Comparison of ENCODE assay signal across 20 mouse cellular contexts in the genomic region with DNA sequence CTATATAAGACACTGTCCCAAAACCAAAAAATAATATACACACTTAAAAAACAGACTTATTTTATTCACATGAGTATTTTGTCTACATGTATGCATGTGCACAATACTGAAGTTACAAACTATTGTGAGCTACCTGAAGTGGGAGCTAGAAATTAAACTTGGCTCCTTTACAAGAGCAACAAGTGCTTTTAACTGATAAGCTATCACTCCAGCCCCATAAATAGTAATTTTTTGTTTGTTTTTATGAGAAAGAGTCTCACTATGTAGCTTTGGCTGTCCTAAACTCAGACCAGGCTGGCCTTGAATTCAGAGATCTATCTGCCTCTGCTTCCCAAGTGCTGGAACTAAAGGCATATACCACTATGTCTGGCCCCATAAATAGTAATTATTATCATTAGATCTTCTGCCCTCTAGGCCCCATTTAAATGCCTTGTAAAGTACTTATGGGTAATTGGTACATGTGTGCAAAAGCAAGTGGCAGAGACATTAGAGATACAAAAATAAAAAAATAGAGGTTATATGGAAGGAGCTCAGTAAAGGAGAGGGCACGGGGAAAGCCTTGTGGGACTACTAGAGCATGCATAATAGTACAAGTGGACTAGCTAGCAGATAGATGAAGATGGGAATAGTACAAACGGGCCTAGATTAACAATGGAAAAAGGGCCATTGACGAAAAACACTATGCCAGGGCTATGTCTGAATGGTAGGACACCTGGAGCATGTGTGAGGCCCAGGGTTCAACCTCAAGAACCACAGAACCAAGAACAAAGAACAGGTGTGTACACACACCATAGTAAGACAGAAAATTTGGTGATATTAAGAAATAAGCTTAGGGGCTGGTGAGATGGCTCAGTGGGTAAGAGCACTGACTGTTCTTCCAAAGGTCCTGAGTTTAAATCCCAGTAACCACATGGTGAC. TPM values are rescaled to one million over a fixed set of nuclear protein-coding genes. Genes with fewer than 3 reads are reported as not detected.
DNase-seq lines count a peak whose midpoint lies in the region; ATAC-seq lines count a peak whose summit lies in the region.
"Had no signal": no experiment of that assay in that cellular context is flagged by ENCODE, and none has a peak within 500 bp of the region (broad histone marks: within the 10 kb centered on the region; RNA-seq: fewer than 3 reads in every experiment).

No protein-coding gene starts in this region.

- peaks cover 2% of the 10 kb centered on the region; the same call in 1 of the 2 replicates for H3K36me3 ChIP-seq in heart, embryonic 11.5 days (ENCODE audit: control insufficient read depth, insufficient read depth, low read length)
- H3K36me3 ChIP-seq in splenic B cell, adult 2 months (ENCODE audit: control insufficient read depth, insufficient read depth, low read length, poor library complexity, severe bottlenecking), result peaks cover 3% of the 10 kb centered on the region; the same call in 1 of the 2 replicates
- 0 out of 2 replicates have a peak, but pooled peaks cover 11% of the 10 kb centered on the region for H3K36me3 ChIP-seq in forebrain, embryonic 14.5 days (ENCODE audit: control insufficient read depth, insufficient read depth, low read length)
- H3K36me3 ChIP-seq: limb, embryonic 15.5 days had no signal

- peak overlapping the region; percentile 19; the same call in 1 of the 2 replicates for H3K4me2 ChIP-seq in heart, embryonic 11.5 days
- H3K4me2 ChIP-seq in forebrain, embryonic 14.5 days (ENCODE audit: low read length), result no peak overlapping the region
- H3K4me2 ChIP-seq: embryonic facial prominence, embryonic 13.5 days; limb, embryonic 15.5 days; neural tube, embryonic 12.5 days had no signal

- H3K27ac ChIP-seq in heart, embryonic 11.5 days (ENCODE audit: low read depth, low read length), result 0 out of 2 replicates have a peak overlapping the region, but pooled peaks have one; percentile 22
- no peak overlapping the region for H3K27ac ChIP-seq in forebrain, embryonic 14.5 days (ENCODE audit: low read depth, low read length)
- H3K27ac ChIP-seq: midbrain, embryonic 10.5 days; neural tube, embryonic 12.5 days had no signal

- intact Hi-C loops in left cerebral cortex, postnatal 10 days (cut with DNase I), result no loop called here

- 80% methylated on average over 3 of the region's 3 CpGs for WGBS in heart, embryonic 11.5 days (ENCODE audit: insufficient replicate concordance)
- 89% methylated on average over 3 of the region's 3 CpGs for WGBS in forebrain, embryonic 14.5 days

- no peaks in the 10 kb centered on the region for H3K9me3 ChIP-seq in heart, embryonic 11.5 days (replicated peaks; ENCODE audit: control insufficient read depth, low read length)
- no peaks in the 10 kb centered on the region for H3K9me3 ChIP-seq in forebrain, embryonic 14.5 days (replicated peaks; ENCODE audit: control insufficient read depth, low read length)
- H3K9me3 ChIP-seq: embryonic facial prominence, embryonic 13.5 days; limb, embryonic 15.5 days; midbrain, embryonic 10.5 days; neural tube, embryonic 12.5 days had no signal

- no peak overlapping the region for H3K4me3 ChIP-seq in heart, embryonic 11.5 days (ENCODE audit: low read depth, low read length)
- no peak overlapping the region for H3K4me3 ChIP-seq in forebrain, embryonic 14.5 days (ENCODE audit: low read depth, low read length)
- H3K4me3 ChIP-seq: embryonic facial prominence, embryonic 13.5 days; limb, embryonic 15.5 days; midbrain, embryonic 10.5 days; neural tube, embryonic 12.5 days had no signal

- H3K4me1 ChIP-seq in heart, embryonic 11.5 days (ENCODE audit: control insufficient read depth, insufficient read depth, low read length), result peaks cover 12% of the 10 kb centered on the region
- H3K4me1 ChIP-seq in forebrain, embryonic 14.5 days (ENCODE audit: control insufficient read depth, insufficient read depth, low read length), result no peaks in the 10 kb centered on the region
- H3K4me1 ChIP-seq: embryonic facial prominence, embryonic 13.5 days; limb, embryonic 15.5 days; midbrain, embryonic 10.5 days; neural tube, embryonic 12.5 days had no signal

- no peak overlapping the region for H3K9ac ChIP-seq in heart, embryonic 11.5 days (ENCODE audit: low read depth, low read length)
- no peak overlapping the region for H3K9ac ChIP-seq in forebrain, embryonic 14.5 days (ENCODE audit: low read length)
- H3K9ac ChIP-seq: embryonic facial prominence, embryonic 13.5 days; limb, embryonic 15.5 days; neural tube, embryonic 12.5 days had no signal

- DNase-seq in heart, adult 9 months (ENCODE audit: low spot score in 2 of 2), result no peak
- peak; percentile 73 for DNase-seq in 416B (ENCODE audit: low read depth)
- DNase-seq in induced T-regulatory cell, adult 2 months (ENCODE audit: low read depth), result peak; percentile 42
- peak; percentile 28 for DNase-seq in splenic B cell, adult 2 months (ENCODE audit: low read depth, low spot score)
- DNase-seq in forebrain, embryonic 14.5 days (ENCODE audit: low spot score), result no peak
- DNase-seq in left cerebral cortex, postnatal 10 days (ENCODE audit: extremely low spot score in 1 of 2, low spot score in 2 of 2), result no peak
- no peak for DNase-seq in kidney, adult 18-20 months
- DNase-seq: cerebellum, adult 2 months; kidney, postnatal 14 days; layer of hippocampus, postnatal 36 days; retina, postnatal 1 day had no signal

- no peaks in the 10 kb centered on the region for H3K27me3 ChIP-seq in heart, embryonic 11.5 days (ENCODE audit: control insufficient read depth, insufficient read depth, low read length)
- no peaks in the 10 kb centered on the region for H3K27me3 ChIP-seq in splenic B cell, adult 2 months (ENCODE audit: control insufficient read depth, insufficient read depth, low read length, poor library complexity, severe bottlenecking)
- no peaks in the 10 kb centered on the region for H3K27me3 ChIP-seq in forebrain, embryonic 14.5 days (replicated peaks; ENCODE audit: control insufficient read depth, insufficient read depth, low read length)
- H3K27me3 ChIP-seq: embryonic facial prominence, embryonic 13.5 days; limb, embryonic 15.5 days; neural tube, embryonic 12.5 days; Patski had no signal

- ATAC-seq in heart, embryonic 11.5 days (replicated peaks; ENCODE audit: insufficient number of reproducible peaks, low FRiP score, low TSS enrichment), result no peak
- ATAC-seq in forebrain, embryonic 14.5 days, result no peak
- ATAC-seq: Patski had no signal

RNA-seq across cellular contexts. Expression of gene Cep85, which starts 21.1 kb away (rescaled TPM):
- 23.1 and 27.9 TPM in 2 replicates for polyA plus RNA-seq in heart, embryonic 11.5 days (2014; fragmentation: Nextera tagmentation; extraction: Ambion mirVana)
- 20.1 and 21.3 TPM in 2 replicates for polyA plus RNA-seq in forebrain, embryonic 14.5 days (2014; fragmentation: Nextera tagmentation; extraction: Ambion mirVana)
- total RNA-seq in left cerebral cortex, postnatal 10 days (2021), result 10 to 100 TPM in 1 of 2 experiments, 1 to 10 TPM in 1; 9.2 to 10.9 TPM

RNA-seq across cellular contexts. Expression of gene Gm7534, which starts 37.0 kb away (rescaled TPM):
- polyA plus RNA-seq in heart, embryonic 11.5 days (2014; fragmentation: Nextera tagmentation; extraction: Ambion mirVana), result not detected in 2 replicates
- polyA plus RNA-seq in forebrain, embryonic 14.5 days (2014; fragmentation: Nextera tagmentation; extraction: Ambion mirVana), result not detected in 2 replicates
- total RNA-seq in left cerebral cortex, postnatal 10 days (2021), result not detected
- total RNA-seq: adrenal gland, postnatal 36 days; hematopoietic stem cell, adult 5-6 weeks; layer of hippocampus, postnatal 36 days had no signal
- polyA plus RNA-seq: C2C12; cerebellum, adult 2 months; embryonic facial prominence, embryonic 13.5 days; limb, embryonic 15.5 days; midbrain, embryonic 10.5 days; neural tube, embryonic 12.5 days; Patski had no signal

RNA-seq across cellular contexts. Expression of gene Sh3bgrl3, which starts 37.2 kb away (rescaled TPM):
- 179 and 220 TPM in 2 replicates for polyA plus RNA-seq in heart, embryonic 11.5 days (2014; fragmentation: Nextera tagmentation; extraction: Ambion mirVana)
- 351 and 372 TPM in 2 replicates for polyA plus RNA-seq in forebrain, embryonic 14.5 days (2014; fragmentation: Nextera tagmentation; extraction: Ambion mirVana)
- total RNA-seq in left cerebral cortex, postnatal 10 days (2021), result 100 to 1,000 TPM; 217 to 225 TPM

Comparison
In these comparisons a context has a peak if more than half of its experiments do, and no peak if none do; other contexts are left out.
1. DNase-seq: peak in 416B (single experiment), induced T-regulatory cell, adult 2 months (single experiment) and splenic B cell, adult 2 months (single experiment); none in heart, adult 9 months (0 of 2), forebrain, embryonic 14.5 days (single experiment), left cerebral cortex, postnatal 10 days (0 of 2) and kidney, adult 18-20 months (single experiment).